Mouse (Mus musculus) neural tube, embryonic 13.5 days (tissue): ENCODE results near the gene Zfp655. TPM values are rescaled to one million over a fixed set of nuclear protein-coding genes. Genes with fewer than 3 reads are reported as not detected.
"Not testable (repeated sequence)": the region's sequence is repeated elsewhere in the genome, so short reads cannot be mapped to it uniquely, and the experiment has no call there.

ENCODE experiments used
- ATAC-seq: fragments of 200-750 bp; cut with Nextera tagmentation; 2 replicates; pipeline ENCODE4 v1.8.0; 2017; ENCODE audit warnings: low read depth, mild to moderate bottlenecking, moderate TSS enrichment, moderate library complexity
- H3K27ac ChIP-seq: fragments of 300-500 bp; sonication (generic); replicated peaks from 2 replicates; pipeline ENCODE4 v1.5.1; 2015; ENCODE audit warnings: moderate library complexity, mild to moderate bottlenecking, inconsistent platforms
- H3K27me3 ChIP-seq: fragments of 300-500 bp; sonication (generic); 2 replicates; pipeline ENCODE4 v1.6.1; 2015; ENCODE audit warnings: mild to moderate bottlenecking, inconsistent platforms
- H3K36me3 ChIP-seq: fragments of 300-500 bp; sonication (generic); 2 replicates; pipeline ENCODE4 v1.6.1; 2015; ENCODE audit warnings: mild to moderate bottlenecking, inconsistent platforms
- H3K4me1 ChIP-seq: fragments of 300-500 bp; sonication (generic); replicated peaks from 2 replicates; pipeline ENCODE4 v1.6.1; 2015; ENCODE audit warnings: inconsistent platforms
- H3K4me2 ChIP-seq: fragments of 300-500 bp; sonication (generic); 2 replicates; pipeline ENCODE4 v1.6.1; 2015; ENCODE audit warnings: inconsistent platforms, mild to moderate bottlenecking, moderate library complexity
- H3K4me3 ChIP-seq: fragments of 300-500 bp; sonication (generic); 2 replicates; pipeline ENCODE4 v1.5.1; 2015; ENCODE audit warnings: mild to moderate bottlenecking, inconsistent platforms
- H3K9ac ChIP-seq: fragments of 300-500 bp; sonication (generic); 2 replicates; pipeline ENCODE4 v1.6.1; 2015; ENCODE audit warnings: moderate library complexity, mild to moderate bottlenecking, inconsistent platforms
- H3K9me3 ChIP-seq: fragments of 300-500 bp; sonication (generic); 2 replicates; pipeline ENCODE4 v1.6.1; 2016; ENCODE audit warnings: inconsistent platforms
- WGBS: fragments of 180-500 bp; shearing (Covaris S2); methylation state at CpG from one replicate; pipeline ENCODE4 v1.1.7; 2015; 5-methylcytosine and 5-hydroxymethylcytosine counted together
- polyA plus RNA-seq: library from polyadenylated mRNA; unstranded; fragments of >200 nt; fragmentation: Nextera tagmentation; extraction: Ambion mirVana; gene quantifications from 2 replicates; pipeline ENCODE4 v1.2.1, GENCODE M21; 2015

Gene Zfp655
- polyA plus RNA-seq, 1 experiment from 2014 or later, result 35.3 TPM

- H3K9ac ChIP-seq, result no peak overlapping the region
- peaks cover 47% of the 10 kb centered on the region for H3K36me3 ChIP-seq
- no peaks in the 10 kb centered on the region for H3K9me3 ChIP-seq
- no peak overlapping the region for H3K27ac ChIP-seq
- no peak overlapping the region for H3K4me2 ChIP-seq
- 95% methylated on average over 6 of the region's 6 CpGs for WGBS
- no peak for ATAC-seq
- H3K4me3 ChIP-seq, result no peak overlapping the region
- H3K27me3 ChIP-seq, result no peaks in the 10 kb centered on the region
- H3K4me1 ChIP-seq, result peaks cover 13% of the 10 kb centered on the region
Observed at GRCm38 (mm10) chr5:145207385-145207784, 24.1 kb upstream of the Zfp655 start.

- peaks cover 53% of the 10 kb centered on the region for H3K36me3 ChIP-seq
- H3K9me3 ChIP-seq, result no peaks in the 10 kb centered on the region
- H3K4me2 ChIP-seq, result no peak overlapping the region
- peaks cover 13% of the 10 kb centered on the region for H3K4me1 ChIP-seq
- no peak for ATAC-seq
- H3K27ac ChIP-seq, result no peak overlapping the region
- no peak overlapping the region for H3K9ac ChIP-seq
- no peaks in the 10 kb centered on the region for H3K27me3 ChIP-seq
- 87% methylated on average over 6 of the region's 6 CpGs for WGBS
- H3K4me3 ChIP-seq, result no peak overlapping the region
Observed at GRCm38 (mm10) chr5:145207954-145208353, 23.6 kb upstream of the Zfp655 start.

- WGBS, result 37% methylated on average over 11 of the region's 11 CpGs
Observed at GRCm38 (mm10) chr5:145208391-145208790, 23.1 kb upstream of the Zfp655 start.

GRCm38 (mm10) chr5:145211340-145211739, 20.2 kb upstream of the Zfp655 start:
- no peaks in the 10 kb centered on the region for H3K27me3 ChIP-seq
- 94% methylated on average over 4 of the region's 4 CpGs for WGBS

More at GRCm38 (mm10) chr5:145208391-145208790, 23.1 kb upstream of the Zfp655 start:
- not testable (repeated sequence) for H3K4me2 ChIP-seq, ATAC-seq, H3K9ac ChIP-seq, H3K27me3 ChIP-seq, H3K27ac ChIP-seq, H3K4me3 ChIP-seq, H3K9me3 ChIP-seq
- peaks cover 56% of the 10 kb centered on the region for H3K36me3 ChIP-seq
- peaks cover 13% of the 10 kb centered on the region for H3K4me1 ChIP-seq

GRCm38 (mm10) chr5:145212216-145212615, 19.3 kb upstream of the Zfp655 start:
- WGBS, result 93% methylated on average over 4 of the region's 4 CpGs
- no peak for ATAC-seq
- no peak overlapping the region for H3K9ac ChIP-seq
- H3K36me3 ChIP-seq, result peaks cover 72% of the 10 kb centered on the region
- H3K4me2 ChIP-seq, result no peak overlapping the region
- H3K27me3 ChIP-seq, result no peaks in the 10 kb centered on the region
- no peaks in the 10 kb centered on the region for H3K9me3 ChIP-seq
- H3K27ac ChIP-seq, result no peak overlapping the region
- H3K4me1 ChIP-seq, result no peaks in the 10 kb centered on the region
- no peak overlapping the region for H3K4me3 ChIP-seq

More at GRCm38 (mm10) chr5:145211340-145211739, 20.2 kb upstream of the Zfp655 start:
- Histone ChIP-seq H3K4me2 (no peak overlapping the region), H3K9ac (no peak overlapping the region), H3K4me1 (no peaks in the 10 kb centered on the region), H3K27ac (no peak overlapping the region), H3K4me3 (no peak overlapping the region), H3K9me3 (no peaks in the 10 kb centered on the region), H3K36me3 (peaks cover 76% of the 10 kb centered on the region)
- ATAC-seq, result no peak

GRCm38 (mm10) chr5:145213505-145213904, 18.0 kb upstream of the Zfp655 start:
- no peak overlapping the region for H3K4me3 ChIP-seq
- no peak overlapping the region for H3K27ac ChIP-seq
- no peak overlapping the region for H3K9ac ChIP-seq
- H3K4me1 ChIP-seq, result no peaks in the 10 kb centered on the region
- no peak overlapping the region for H3K4me2 ChIP-seq
- H3K9me3 ChIP-seq, result no peaks in the 10 kb centered on the region
- ATAC-seq, result no peak
- peaks cover 77% of the 10 kb centered on the region for H3K36me3 ChIP-seq
- 91% methylated on average over 3 of the region's 3 CpGs for WGBS
- no peaks in the 10 kb centered on the region for H3K27me3 ChIP-seq

GRCm38 (mm10) chr5:145214679-145215078, 16.8 kb upstream of the Zfp655 start:
- Histone ChIP-seq H3K9me3 (no peaks in the 10 kb centered on the region), H3K4me2 (no peak overlapping the region), H3K4me3 (no peak overlapping the region), H3K36me3 (peaks cover 78% of the 10 kb centered on the region), H3K27ac (no peak overlapping the region), H3K27me3 (no peaks in the 10 kb centered on the region), H3K9ac (no peak overlapping the region), H3K4me1 (no peaks in the 10 kb centered on the region)
- ATAC-seq, result no peak
- 73% methylated on average over 4 of the region's 4 CpGs for WGBS

GRCm38 (mm10) chr5:145217746-145218145, 13.8 kb upstream of the Zfp655 start:
- no peak overlapping the region for H3K27ac ChIP-seq
- no peaks in the 10 kb centered on the region for H3K9me3 ChIP-seq
- 83% methylated on average over 6 of the region's 6 CpGs for WGBS
- no peak for ATAC-seq
- peaks cover 72% of the 10 kb centered on the region for H3K36me3 ChIP-seq
- H3K4me2 ChIP-seq, result no peak overlapping the region
- no peak overlapping the region for H3K4me3 ChIP-seq
- no peaks in the 10 kb centered on the region for H3K4me1 ChIP-seq
- H3K27me3 ChIP-seq, result no peaks in the 10 kb centered on the region
- H3K9ac ChIP-seq, result no peak overlapping the region

- 95% methylated on average over 21 of the region's 21 CpGs for WGBS
- Histone ChIP-seq H3K4me1 (no peaks in the 10 kb centered on the region), H3K27ac (no peak overlapping the region), H3K9me3 (no peaks in the 10 kb centered on the region), H3K36me3 (peaks cover 69% of the 10 kb centered on the region), H3K9ac (no peak overlapping the region), H3K27me3 (no peaks in the 10 kb centered on the region), H3K4me3 (no peak overlapping the region), H3K4me2 (no peak overlapping the region)
- no peak for ATAC-seq
Observed at GRCm38 (mm10) chr5:145218206-145218605, 13.3 kb upstream of the Zfp655 start.

- Histone ChIP-seq H3K27me3 (no peaks in the 10 kb centered on the region), H3K27ac (no peak overlapping the region), H3K4me1 (no peaks in the 10 kb centered on the region), H3K4me2 (no peak overlapping the region), H3K4me3 (no peak overlapping the region), H3K36me3 (peaks cover 64% of the 10 kb centered on the region), H3K9ac (no peak overlapping the region), H3K9me3 (no peaks in the 10 kb centered on the region)
- WGBS, result 95% methylated on average over 20 of the region's 20 CpGs
- ATAC-seq, result no peak
Observed at GRCm38 (mm10) chr5:145218671-145219070, 12.8 kb upstream of the Zfp655 start.

GRCm38 (mm10) chr5:145219981-145220380, 11.5 kb upstream of the Zfp655 start:
- Histone ChIP-seq H3K4me2 (no peak overlapping the region), H3K27ac (no peak overlapping the region), H3K4me1 (no peaks in the 10 kb centered on the region), H3K4me3 (no peak overlapping the region), H3K9ac (no peak overlapping the region), H3K36me3 (peaks cover 53% of the 10 kb centered on the region), H3K9me3 (no peaks in the 10 kb centered on the region), H3K27me3 (no peaks in the 10 kb centered on the region)
- ATAC-seq, result no peak
- WGBS, result 93% methylated on average over 8 of the region's 8 CpGs

- Histone ChIP-seq H3K4me3 (no peak overlapping the region), H3K4me2 (no peak overlapping the region), H3K27me3 (no peaks in the 10 kb centered on the region), H3K27ac (no peak overlapping the region), H3K36me3 (peaks cover 42% of the 10 kb centered on the region), H3K9me3 (no peaks in the 10 kb centered on the region), H3K4me1 (no peaks in the 10 kb centered on the region), H3K9ac (no peak overlapping the region)
- WGBS, result 84% methylated on average over 5 of the region's 5 CpGs
- ATAC-seq, result no peak
Observed at GRCm38 (mm10) chr5:145222840-145223239, 8.7 kb upstream of the Zfp655 start.

- Histone ChIP-seq H3K27me3 (no peaks in the 10 kb centered on the region), H3K36me3 (peaks cover 37% of the 10 kb centered on the region), H3K4me3 (no peak overlapping the region), H3K4me1 (no peaks in the 10 kb centered on the region), H3K9ac (no peak overlapping the region), H3K9me3 (no peaks in the 10 kb centered on the region), H3K27ac (no peak overlapping the region), H3K4me2 (no peak overlapping the region)
- ATAC-seq, result no peak
- 87% methylated on average over 12 of the region's 12 CpGs for WGBS
Observed at GRCm38 (mm10) chr5:145223395-145223794, 8.1 kb upstream of the Zfp655 start.
